Mouse (Mus musculus) hindbrain, embryonic 11.5 days (tissue): ENCODE data around the gene Gtf2h2. TPM values are rescaled to one million over a fixed set of nuclear protein-coding genes. Genes with fewer than 3 reads are reported as not detected.
"Not testable (repeated sequence)": the region's sequence is repeated elsewhere in the genome, so short reads cannot be mapped to it uniquely, and the experiment has no call there.

Experiments
- ATAC-seq: fragments of 200-750 bp; cut with Nextera tagmentation; 2 replicates; pipeline ENCODE4 v1.8.0; 2017; ENCODE audit warnings: mild to moderate bottlenecking, moderate TSS enrichment, moderate library complexity; ENCODE audit not compliant: low FRiP score
- DNase-seq: peaks from one replicate; pipeline ENCODE4 v3.0.0-alpha.2; 2015; ENCODE audit warnings: low spot score
- H3K27ac ChIP-seq: fragments of 300-500 bp; sonication (generic); 2 replicates; pipeline ENCODE4 v1.5.1; 2014; ENCODE audit warnings: mild to moderate bottlenecking, low read depth, low read length
- H3K27me3 ChIP-seq: fragments of 300-500 bp; sonication (generic); 2 replicates; pipeline ENCODE4 v1.6.1; 2014; ENCODE audit warnings: mild to moderate bottlenecking, low read length, moderate library complexity, mixed read lengths; ENCODE audit not compliant: control insufficient read depth, insufficient read depth
- H3K36me3 ChIP-seq: fragments of 300-500 bp; sonication (generic); 2 replicates; pipeline ENCODE4 v1.6.1; 2014; ENCODE audit warnings: mild to moderate bottlenecking, low read length, moderate library complexity, mixed read lengths; ENCODE audit not compliant: control insufficient read depth, insufficient read depth
- H3K4me1 ChIP-seq: fragments of 300-500 bp; sonication (generic); replicated peaks from 2 replicates; pipeline ENCODE4 v1.6.1; 2014; ENCODE audit warnings: low read length, mixed read lengths; ENCODE audit not compliant: control insufficient read depth, insufficient read depth
- H3K4me2 ChIP-seq: fragments of 300-500 bp; sonication (generic); replicated peaks from 2 replicates; pipeline ENCODE4 v1.6.1; 2014; ENCODE audit warnings: mild to moderate bottlenecking, low read depth, low read length
- H3K4me3 ChIP-seq: fragments of 300-500 bp; sonication (generic); 2 replicates; pipeline ENCODE4 v1.5.1; 2014; ENCODE audit warnings: low read depth, low read length
- H3K9ac ChIP-seq: fragments of 300-500 bp; sonication (generic); 2 replicates; pipeline ENCODE4 v1.6.1; 2014; ENCODE audit warnings: low read depth, low read length
- H3K9me3 ChIP-seq: fragments of 300-500 bp; sonication (generic); 2 replicates; pipeline ENCODE4 v1.6.1; 2016; ENCODE audit warnings: low read length; ENCODE audit not compliant: control insufficient read depth
- WGBS: fragments of 180-500 bp; shearing (Covaris S2); extraction: QIAGEN DNeasy Blood & Tissue Kit; methylation state at CpG from one replicate; pipeline ENCODE4 v1.1.7; 2014; 5-methylcytosine and 5-hydroxymethylcytosine counted together
- polyA plus RNA-seq: library from polyadenylated mRNA; unstranded; fragments of >200 nt; fragmentation: Nextera tagmentation; extraction: Ambion mirVana; gene quantifications from 2 replicates; pipeline ENCODE4 v1.2.1, GENCODE M21; 2014

Gtf2h2 gene
- polyA plus RNA-seq, 1 experiment from 2014 or later: 97.7 TPM

DNA sequence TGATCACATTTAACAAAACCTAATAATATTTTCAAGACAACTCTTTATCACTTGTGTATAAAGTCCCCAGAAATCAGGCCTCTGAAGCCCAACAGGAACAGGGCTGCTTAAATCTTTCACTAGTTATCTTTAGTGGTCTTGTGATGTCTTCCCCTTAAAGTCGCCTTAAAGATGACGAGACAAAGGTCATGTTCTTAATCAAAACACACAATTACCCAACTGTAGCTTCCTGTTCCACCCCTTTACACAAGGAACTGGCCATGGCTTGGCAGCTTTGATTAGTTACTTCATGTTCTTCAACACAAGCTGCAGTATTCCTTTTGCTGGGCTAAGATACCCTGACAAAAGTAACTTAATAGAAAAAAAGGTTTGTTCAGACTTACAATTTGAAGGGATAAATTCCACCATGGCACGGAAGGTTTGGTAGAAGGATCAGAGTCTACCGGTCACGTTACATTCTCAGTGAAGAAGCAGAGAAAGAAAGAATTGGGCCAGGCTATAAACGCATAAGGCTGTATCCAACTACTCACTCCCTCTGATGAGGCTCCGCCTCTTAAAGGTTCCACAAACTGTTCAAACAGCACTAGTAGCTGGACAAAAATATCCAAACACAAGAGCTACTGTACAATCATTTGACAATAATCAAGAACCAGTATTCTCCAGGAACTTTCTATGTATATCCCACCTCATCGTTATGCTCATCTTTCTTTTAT is 39.8 kb downstream of the Gtf2h2 start, which contains the start of gene Naip1:
Gene Naip1 (minus strand): TSS at position 455 of the 713 bp plus-strand sequence.
- not testable (repeated sequence) for H3K4me2 ChIP-seq, H3K27me3 ChIP-seq, H3K27ac ChIP-seq, H3K36me3 ChIP-seq, H3K4me1 ChIP-seq, ATAC-seq, H3K9me3 ChIP-seq, H3K4me3 ChIP-seq, DNase-seq, H3K9ac ChIP-seq
- 85% methylated on average over 8 of the region's 8 CpGs for WGBS

- no peaks in the 10 kb centered on the region for H3K36me3 ChIP-seq
- 94% methylated on average over 1 of the region's 1 CpGs for WGBS
- DNase-seq (no peak), ATAC-seq (no peak)
- no peak overlapping the region for H3K27ac ChIP-seq
- no peak overlapping the region for H3K4me3 ChIP-seq
- H3K4me1 ChIP-seq: no peaks in the 10 kb centered on the region
- H3K27me3 ChIP-seq: no peaks in the 10 kb centered on the region
- H3K9ac ChIP-seq: no peak overlapping the region
- H3K4me2 ChIP-seq: no peak overlapping the region
- H3K9me3 ChIP-seq: no peaks in the 10 kb centered on the region
Observed at GRCm38 (mm10) chr13:100449495-100449894, 42.9 kb downstream of the Gtf2h2 start.

DNA sequence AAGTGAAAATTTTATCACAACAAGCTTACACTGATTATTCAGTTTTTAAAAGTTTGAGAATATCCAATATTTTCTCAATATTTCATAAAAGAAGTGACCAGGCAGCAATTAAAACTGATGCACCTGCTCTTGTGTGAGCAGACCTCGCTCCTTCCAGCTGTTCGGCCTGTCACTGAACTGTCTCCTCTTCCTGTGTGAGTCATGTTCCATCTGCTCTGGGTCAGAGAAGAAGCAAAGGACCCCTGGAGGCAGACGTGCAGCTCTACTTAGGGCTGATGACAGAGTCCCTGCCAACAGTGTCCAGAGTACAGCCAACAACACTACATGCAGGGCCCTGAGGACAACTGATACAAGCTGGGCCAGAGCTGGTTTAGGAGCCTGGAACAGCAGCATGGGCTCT is 52.3 kb downstream of the Gtf2h2 start:
- WGBS: 60% methylated on average over 3 of the region's 3 CpGs

GRCm38 (mm10) chr13:100438701-100439100 is 53.7 kb downstream of the Gtf2h2 start:
- Histone ChIP-seq H3K4me3 (no peak overlapping the region), H3K27ac (no peak overlapping the region), H3K4me2 (no peak overlapping the region), H3K36me3 (no peaks in the 10 kb centered on the region), H3K4me1 (no peaks in the 10 kb centered on the region), H3K27me3 (no peaks in the 10 kb centered on the region), H3K9ac (no peak overlapping the region), H3K9me3 (no peaks in the 10 kb centered on the region)
- DNase-seq (no peak), ATAC-seq (no peak)
- 50% methylated on average over 1 of the region's 1 CpGs for WGBS

More for the DNA sequence above, 52.3 kb downstream of the Gtf2h2 start:
- H3K4me1 ChIP-seq: no peaks in the 10 kb centered on the region
- H3K9me3 ChIP-seq: no peaks in the 10 kb centered on the region
- no peak overlapping the region for H3K4me2 ChIP-seq
- ATAC-seq (no peak), DNase-seq (no peak)
- H3K36me3 ChIP-seq: no peaks in the 10 kb centered on the region
- no peak overlapping the region for H3K4me3 ChIP-seq
- H3K9ac ChIP-seq: no peak overlapping the region
- H3K27me3 ChIP-seq: no peaks in the 10 kb centered on the region
- no peak overlapping the region for H3K27ac ChIP-seq

GRCm38 (mm10) chr13:100437322-100437825 is 55.0 kb downstream of the Gtf2h2 start:
- H3K4me2 ChIP-seq: no peak overlapping the region
- H3K27me3 ChIP-seq: no peaks in the 10 kb centered on the region
- H3K36me3 ChIP-seq: no peaks in the 10 kb centered on the region
- ATAC-seq (no peak), DNase-seq (no peak)
- no peaks in the 10 kb centered on the region for H3K9me3 ChIP-seq
- WGBS: 71% methylated on average over 3 of the region's 3 CpGs
- no peak overlapping the region for H3K4me3 ChIP-seq
- H3K9ac ChIP-seq: no peak overlapping the region
- H3K27ac ChIP-seq: no peak overlapping the region
- H3K4me1 ChIP-seq: no peaks in the 10 kb centered on the region

- not testable (repeated sequence) for H3K27ac ChIP-seq, ATAC-seq, H3K27me3 ChIP-seq, H3K36me3 ChIP-seq, H3K9ac ChIP-seq, DNase-seq, H3K9me3 ChIP-seq, H3K4me3 ChIP-seq, H3K4me2 ChIP-seq, H3K4me1 ChIP-seq
- WGBS: 64% methylated on average over 1 of the region's 1 CpGs
Observed at GRCm38 (mm10) chr13:100436556-100437163, 55.7 kb downstream of the Gtf2h2 start.

- not testable (repeated sequence) for H3K36me3 ChIP-seq, H3K4me2 ChIP-seq, H3K9me3 ChIP-seq, H3K9ac ChIP-seq, H3K4me3 ChIP-seq, H3K4me1 ChIP-seq, H3K27ac ChIP-seq, DNase-seq, H3K27me3 ChIP-seq, ATAC-seq
- 85% methylated on average over 7 of the region's 7 CpGs for WGBS
Observed at GRCm38 (mm10) chr13:100419958-100420357, 72.4 kb downstream of the Gtf2h2 start.

GRCm38 (mm10) chr13:100414428-100414827 is 78.0 kb downstream of the Gtf2h2 start:
- H3K9me3 ChIP-seq: no peaks in the 10 kb centered on the region
- H3K9ac ChIP-seq: no peak overlapping the region
- no peaks in the 10 kb centered on the region for H3K36me3 ChIP-seq
- 68% methylated on average over 1 of the region's 1 CpGs for WGBS
- H3K4me3 ChIP-seq: no peak overlapping the region
- H3K27ac ChIP-seq: no peak overlapping the region
- ATAC-seq (no peak), DNase-seq (no peak)
- H3K4me2 ChIP-seq: no peak overlapping the region
- H3K4me1 ChIP-seq: no peaks in the 10 kb centered on the region
- H3K27me3 ChIP-seq: no peaks in the 10 kb centered on the region
